Mouse (Mus musculus) MEL (cell line): ENCODE measurements around the gene Xpot. TPM values are rescaled to one million over a fixed set of nuclear protein-coding genes. Genes with fewer than 3 reads are reported as not detected.

Experiments used
- DNase-seq: peaks from one replicate; pipeline ENCODE4 v3.0.0; 2011; ENCODE audit warnings: low read depth, low spot score
- H3K27ac ChIP-seq: 2 replicates; pipeline ENCODE4 v1.5.1; 2012; ENCODE audit warnings: low read depth, mild to moderate bottlenecking, control low read depth, low read length, moderate library complexity; ENCODE audit not compliant: control insufficient read depth
- H3K27me3 ChIP-seq, 2 experiments: fragments of 150-350 bp in 1 of 2; sonication (generic) in 1 of 2; 2 replicates each; pipeline ENCODE4 v1.6.1; 2012; ENCODE audit warnings: low read length in 2 of 2, mild to moderate bottlenecking in 2 of 2, improper control_type of control experiment in 1 of 2, moderate library complexity in 1 of 2; ENCODE audit not compliant: insufficient read depth in 2 of 2, control insufficient read depth in 1 of 2
- H3K36me3 ChIP-seq, 2 experiments: 2 replicates each; pipeline ENCODE4 v1.6.1; 2012 to 2014; ENCODE audit warnings: low read length in 2 of 2, improper control_type of control experiment in 1 of 2, inconsistent platforms in 1 of 2, mild to moderate bottlenecking in 1 of 2; ENCODE audit not compliant: insufficient read depth in 2 of 2, control insufficient read depth in 1 of 2
- H3K4me1 ChIP-seq, 2 experiments: fragments of 150-350 bp in 1 of 2; sonication (generic) in 1 of 2; 2 replicates each; pipeline ENCODE4 v1.6.1; 2012; ENCODE audit warnings: low read length in 2 of 2, improper control_type of control experiment in 1 of 2, mild to moderate bottlenecking in 1 of 2; ENCODE audit not compliant: insufficient read depth in 2 of 2, control insufficient read depth in 1 of 2
- H3K4me3 ChIP-seq, 2 experiments: fragments of 150-350 bp in 1 of 2; sonication (generic) in 1 of 2; 2 replicates each; pipeline ENCODE4 v1.5.1; 2012; ENCODE audit warnings: low read depth in 2 of 2, low read length in 2 of 2, mild to moderate bottlenecking in 2 of 2, moderate library complexity in 2 of 2, control low read depth in 1 of 2, improper control_type of control experiment in 1 of 2; ENCODE audit not compliant: control insufficient read depth in 1 of 2, insufficient read depth in 1 of 2
- H3K79me2 ChIP-seq: 2 replicates; pipeline ENCODE4 v1.6.1; 2012; ENCODE audit warnings: mild to moderate bottlenecking, low read length, moderate library complexity; ENCODE audit not compliant: control insufficient read depth, poor library complexity, insufficient read depth
- H3K9ac ChIP-seq: 2 replicates; pipeline ENCODE4 v1.6.1; 2012; ENCODE audit warnings: low read depth, mild to moderate bottlenecking, control low read depth, low read length, moderate library complexity; ENCODE audit not compliant: control insufficient read depth, poor library complexity, severe bottlenecking
- H3K9me3 ChIP-seq: fragments of 150-350 bp; sonication (generic); replicated peaks from 2 replicates; pipeline ENCODE4 v1.6.1; 2012; ENCODE audit warnings: mild to moderate bottlenecking, low read length, improper control_type of control experiment, moderate library complexity; ENCODE audit not compliant: insufficient read depth
- BHLHE40 ChIP-seq: IDR thresholded peaks from 2 replicates; pipeline ENCODE4 v1.6.1; 2012; ENCODE audit warnings: low read depth, mild to moderate bottlenecking, inconsistent platforms, low read length, improper control_type of control experiment, borderline replicate concordance
- CHD2 ChIP-seq: IDR thresholded peaks from 2 replicates; pipeline ENCODE4 v1.6.1; 2011; ENCODE audit warnings: low read length, improper control_type of control experiment
- CTCF ChIP-seq, 3 experiments: IDR thresholded peaks in 2 of 3; conservative IDR thresholded peaks in 1 of 3; 2 replicates each; pipeline ENCODE4 v1.5.1; 2011 to 2012; ENCODE audit warnings: low read length in 3 of 3, low read depth in 2 of 3, mild to moderate bottlenecking in 2 of 3, improper control_type of control experiment in 1 of 3, inconsistent platforms in 1 of 3, mixed read lengths in 1 of 3, moderate library complexity in 1 of 3; ENCODE audit not compliant: control insufficient read depth in 1 of 3, insufficient read depth in 1 of 3, poor library complexity in 1 of 3, severe bottlenecking in 1 of 3
- EP300 ChIP-seq, 2 experiments: IDR thresholded peaks; 2 replicates each; pipeline ENCODE4 v1.6.1; 2011; ENCODE audit warnings: improper control_type of control experiment in 2 of 2, low read length in 2 of 2, low read depth in 1 of 2, mild to moderate bottlenecking in 1 of 2
- ETS1 ChIP-seq: IDR thresholded peaks from 2 replicates; pipeline ENCODE4 v1.6.1; 2012; ENCODE audit warnings: low read depth, mild to moderate bottlenecking, inconsistent platforms, low read length, improper control_type of control experiment, moderate library complexity
- GABPA ChIP-seq: IDR thresholded peaks from 2 replicates; pipeline ENCODE4 v1.6.1; 2012; ENCODE audit warnings: low read depth, mild to moderate bottlenecking, inconsistent platforms, low read length, improper control_type of control experiment, moderate library complexity
- MXI1 ChIP-seq: IDR thresholded peaks from 2 replicates; pipeline ENCODE4 v1.6.1; 2011; ENCODE audit warnings: mild to moderate bottlenecking, low read depth, low read length, improper control_type of control experiment
- MYB ChIP-seq: IDR thresholded peaks from 2 replicates; pipeline ENCODE4 v1.6.1; 2011; ENCODE audit warnings: mild to moderate bottlenecking, low read depth, low read length, improper control_type of control experiment
- POLR2AphosphoS2 ChIP-seq: IDR thresholded peaks from 2 replicates; pipeline ENCODE4 v1.6.1; 2011; ENCODE audit warnings: low read length, improper control_type of control experiment
- POLR2AphosphoS5 ChIP-seq: IDR thresholded peaks from 2 replicates; pipeline ENCODE4 v1.6.1; 2012; ENCODE audit warnings: low read depth, borderline replicate concordance, mild to moderate bottlenecking, inconsistent platforms, low read length, moderate library complexity, mixed read lengths
- RCOR1 ChIP-seq: IDR thresholded peaks from 2 replicates; pipeline ENCODE4 v1.6.1; 2012; ENCODE audit warnings: low read depth, mild to moderate bottlenecking, inconsistent platforms, low read length, improper control_type of control experiment
- SIN3A ChIP-seq: IDR thresholded peaks from 2 replicates; pipeline ENCODE4 v1.6.1; 2012; ENCODE audit warnings: low read length, improper control_type of control experiment, inconsistent platforms
- SMC3 ChIP-seq: IDR thresholded peaks from 2 replicates; pipeline ENCODE4 v1.6.1; 2011; ENCODE audit warnings: low read depth, low read length, improper control_type of control experiment
- TAL1 ChIP-seq: IDR thresholded peaks from 2 replicates; pipeline ENCODE4 v1.6.1; 2012; ENCODE audit warnings: mild to moderate bottlenecking, inconsistent platforms, low read length, moderate library complexity, mixed read lengths
- USF2 ChIP-seq, 2 experiments: IDR thresholded peaks; 2 replicates each; pipeline ENCODE4 v1.6.1; 2011 to 2012; ENCODE audit warnings: improper control_type of control experiment in 2 of 2, low read length in 2 of 2, borderline replicate concordance in 1 of 2, inconsistent platforms in 1 of 2, low read depth in 1 of 2, mild to moderate bottlenecking in 1 of 2; ENCODE audit not compliant: insufficient read depth in 1 of 2
- polyA plus RNA-seq, 2 experiments: library from polyadenylated mRNA; stranded (reverse) in 1 of 2; unstranded in 1 of 2; fragments of >175 nt in 1 of 2; fragments of >200 nt in 1 of 2; gene quantifications; 2 replicates each; pipeline versions ENCODE4 v1.2.1 to v1.2.4; 2012; ENCODE audit warnings: low replicate concordance in 2 of 2, low read depth in 1 of 2; ENCODE audit not compliant: insufficient read length in 2 of 2, insufficient read depth in 1 of 2, missing spikeins in 1 of 2
- total RNA-seq: library from RNA; depleted of rRNA; stranded (reverse); fragments of 300-350 nt; gene quantifications from 2 replicates; pipeline ENCODE4 v1.2.3, GENCODE M21; 2012

Xpot gene
- total and polyA plus RNA-seq, 3 experiments = 122 to 304 (median 154) TPM

DNA sequence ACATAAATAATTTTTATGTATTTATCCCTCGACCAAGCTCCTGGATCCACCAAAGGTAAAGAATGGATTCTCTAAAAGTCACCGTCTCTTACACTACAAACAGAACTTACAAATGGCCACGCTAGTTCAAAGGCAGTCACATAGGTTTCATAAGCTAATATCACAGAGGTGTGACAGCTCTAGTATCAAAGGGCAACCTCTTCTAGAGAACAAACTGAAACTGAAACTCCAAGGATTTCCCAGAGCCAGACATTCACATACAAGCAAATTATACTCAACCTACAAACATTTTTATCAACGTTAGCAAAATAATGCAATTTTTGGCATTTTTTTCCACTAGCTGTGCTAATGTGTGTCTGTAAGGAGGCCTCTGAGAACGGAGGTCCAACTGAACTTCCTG lies 45.8 kb downstream of the Xpot start:
- Histone ChIP-seq H3K27me3 (no peaks in the 10 kb centered on the region), H3K4me1 (peaks cover 6 to 9% of the 10 kb centered on the region in 2 experiments; a peak in 3 of 4 replicates), H3K4me3 (no peak overlapping the region), H3K9ac (no peak overlapping the region), H3K79me2 (peaks cover 7% of the 10 kb centered on the region), H3K9me3 (no peaks in the 10 kb centered on the region), H3K27ac (no peak overlapping the region), H3K36me3 (peaks cover 3 to 9% of the 10 kb centered on the region in 2 experiments)
- TF ChIP-seq RCOR1 = no peak
- no peak for TF ChIP-seq ETS1
- TF ChIP-seq MYB = no peak
- no peak for TF ChIP-seq POLR2AphosphoS2
- TF ChIP-seq USF2 (IDR thresholded peaks at IDR 0.05; ENCODE audit: borderline replicate concordance in 1 of 2, insufficient read depth in 1 of 2, low read depth in 1 of 2, low read length in 2 of 2) = no peak
- no peak for TF ChIP-seq CTCF (IDR thresholded peaks at IDR 0.05 in 2 of 3, conservative IDR thresholded peaks at IDR 0.05 in 1 of 3; ENCODE audit: control insufficient read depth in 1 of 3, insufficient read depth in 1 of 3, low read depth in 2 of 3, low read length in 3 of 3, poor library complexity in 1 of 3, severe bottlenecking in 1 of 3)
- no peak for TF ChIP-seq MXI1
- TF ChIP-seq SMC3 = no peak
- TF ChIP-seq CHD2 = no peak
- TF ChIP-seq TAL1 = no peak
- no peak for TF ChIP-seq BHLHE40
- no peak for DNase-seq

DNA sequence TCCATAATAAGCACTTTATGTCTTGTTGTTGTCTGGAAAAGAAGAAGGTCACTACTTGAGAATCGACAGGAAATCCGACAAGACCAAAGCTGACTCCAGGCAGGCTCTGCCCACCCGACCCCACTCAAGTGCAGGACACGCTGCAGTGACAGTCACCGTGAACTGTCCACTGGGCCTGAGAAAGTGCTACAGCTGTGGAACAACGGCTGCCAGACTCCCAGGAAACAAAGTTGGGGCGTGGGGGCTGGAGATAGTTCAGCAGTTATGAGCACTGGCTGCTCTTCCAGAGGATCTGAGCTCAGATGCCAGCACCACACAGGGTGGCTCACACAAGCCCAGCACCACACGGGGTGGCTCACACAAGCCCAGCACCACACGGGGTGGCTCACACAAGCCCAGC lies 49.8 kb downstream of the Xpot start:
- Histone ChIP-seq H3K9ac (no peak overlapping the region), H3K4me3 (no peak overlapping the region), H3K27me3 (no peaks in the 10 kb centered on the region), H3K79me2 (no peaks in the 10 kb centered on the region), H3K4me1 (no peaks in the 10 kb centered on the region), H3K9me3 (no peaks in the 10 kb centered on the region), H3K27ac (no peak overlapping the region), H3K36me3 (peaks cover 0 to 2% of the 10 kb centered on the region in 2 experiments; a peak in 2 of 4 replicates)
- TF ChIP-seq ETS1 (no peak), POLR2AphosphoS5 (no peak), EP300 (IDR thresholded peaks at IDR 0.05; ENCODE audit: low read depth in 1 of 2, low read length in 2 of 2) (no peak), SIN3A (no peak), CTCF (IDR thresholded peaks at IDR 0.05 in 2 of 3, conservative IDR thresholded peaks at IDR 0.05 in 1 of 3; ENCODE audit: control insufficient read depth in 1 of 3, insufficient read depth in 1 of 3, low read depth in 2 of 3, low read length in 3 of 3, poor library complexity in 1 of 3, severe bottlenecking in 1 of 3) (no peak), GABPA (no peak)
- no peak for DNase-seq
